Mouse (Mus musculus) midbrain, embryonic 16.5 days (tissue): ENCODE data around the gene Tdrd1. TPM values are rescaled to one million over a fixed set of nuclear protein-coding genes. Genes with fewer than 3 reads are reported as not detected.

Experiments
- ATAC-seq: fragments of 200-750 bp; cut with Nextera tagmentation; 2 replicates; pipeline ENCODE4 v1.8.0; 2017; ENCODE audit warnings: moderate TSS enrichment
- H3K27ac ChIP-seq: fragments of 300-500 bp; sonication (generic); 2 replicates; pipeline ENCODE4 v1.5.1; 2014; ENCODE audit warnings: mild to moderate bottlenecking, low read length, mixed read lengths
- H3K27me3 ChIP-seq: fragments of 300-500 bp; sonication (generic); 2 replicates; pipeline ENCODE4 v1.6.1; 2014; ENCODE audit warnings: low read depth, low read length, mixed read lengths; ENCODE audit not compliant: control insufficient read depth, insufficient read depth
- H3K36me3 ChIP-seq: fragments of 300-500 bp; sonication (generic); 2 replicates; pipeline ENCODE4 v1.6.1; 2014; ENCODE audit warnings: mild to moderate bottlenecking, low read length, moderate library complexity, mixed read lengths; ENCODE audit not compliant: control insufficient read depth, insufficient read depth
- H3K4me1 ChIP-seq: fragments of 300-500 bp; sonication (generic); 2 replicates; pipeline ENCODE4 v1.6.1; 2014; ENCODE audit warnings: mild to moderate bottlenecking, low read length, mixed read lengths; ENCODE audit not compliant: control insufficient read depth, insufficient read depth
- H3K4me2 ChIP-seq: fragments of 300-500 bp; sonication (generic); 2 replicates; pipeline ENCODE4 v1.6.1; 2014; ENCODE audit warnings: mild to moderate bottlenecking, low read length, mixed read lengths
- H3K4me3 ChIP-seq: fragments of 300-500 bp; sonication (generic); 2 replicates; pipeline ENCODE4 v1.5.1; 2014; ENCODE audit warnings: low read depth, mild to moderate bottlenecking, low read length, moderate library complexity, mixed read lengths
- H3K9ac ChIP-seq: fragments of 300-500 bp; sonication (generic); 2 replicates; pipeline ENCODE4 v1.6.1; 2014; ENCODE audit warnings: low read depth, low read length, mixed read lengths
- H3K9me3 ChIP-seq: fragments of 300-500 bp; sonication (generic); replicated peaks from 2 replicates; pipeline ENCODE4 v1.6.1; 2014; ENCODE audit warnings: mild to moderate bottlenecking, low read length, mixed read lengths; ENCODE audit not compliant: control insufficient read depth, poor library complexity, severe bottlenecking
- WGBS: fragments of 180-500 bp; shearing (Covaris S2); extraction: QIAGEN DNeasy Blood & Tissue Kit; methylation state at CpG from one replicate; pipeline ENCODE4 v1.1.7; 2014; 5-methylcytosine and 5-hydroxymethylcytosine counted together
- polyA plus RNA-seq: library from polyadenylated mRNA; unstranded; fragments of >200 nt; fragmentation: Nextera tagmentation; extraction: Ambion mirVana; gene quantifications from 2 replicates; pipeline ENCODE4 v1.2.1, GENCODE M21; 2015

The Tdrd1 gene
- polyA plus RNA-seq, 1 experiment from 2014 or later: 0.98 TPM

DNA sequence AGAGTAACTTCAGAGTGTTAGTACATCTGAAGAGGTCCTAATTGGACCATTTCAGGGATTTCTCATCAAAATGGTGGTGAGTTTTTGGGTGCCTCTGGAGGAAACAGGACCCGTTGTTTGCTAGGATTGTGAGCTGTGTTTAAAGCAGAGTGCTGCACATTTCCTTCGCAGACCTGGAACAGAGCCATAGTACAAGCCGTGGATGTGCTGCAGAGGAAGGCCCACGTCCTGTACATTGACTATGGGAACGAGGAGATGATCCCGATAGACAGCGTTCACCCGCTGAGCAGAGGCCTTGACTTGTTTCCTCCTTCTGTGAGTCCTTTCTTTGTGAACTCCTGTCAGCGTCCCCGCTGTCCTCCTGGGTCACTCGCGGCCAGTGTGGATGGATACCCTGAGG is 17.0 kb downstream of the Tdrd1 start:
- Histone ChIP-seq H3K27ac (no peak overlapping the region), H3K9me3 (no peaks in the 10 kb centered on the region), H3K4me2 (no peak overlapping the region), H3K27me3 (no peaks in the 10 kb centered on the region; the same call in 1 of the 2 replicates), H3K36me3 (no peaks in the 10 kb centered on the region), H3K4me3 (no peak overlapping the region), H3K9ac (no peak overlapping the region), H3K4me1 (no peaks in the 10 kb centered on the region)
- ATAC-seq: no peak
- 80% methylated on average over 12 of the region's 12 CpGs for WGBS

DNA sequence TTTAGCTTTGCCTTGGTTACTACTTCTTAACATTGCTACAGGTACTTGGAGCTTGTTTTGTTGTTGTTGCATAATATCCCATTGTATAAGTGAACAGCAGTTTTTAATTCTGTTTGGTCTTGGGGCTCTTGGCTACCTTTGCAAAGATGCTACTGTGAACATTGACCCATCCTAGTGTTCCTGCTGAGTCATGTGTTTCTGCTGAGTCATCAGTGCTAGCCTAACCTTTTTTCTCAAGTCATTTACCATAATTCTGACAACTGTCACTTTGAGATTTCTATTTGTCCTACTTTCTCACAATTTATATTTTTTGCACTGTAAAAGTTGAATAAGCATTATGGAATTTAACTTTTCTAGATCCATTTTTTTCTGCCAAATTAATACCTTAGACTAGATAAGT is 26.6 kb downstream of the Tdrd1 start:
- no peaks in the 10 kb centered on the region for H3K4me1 ChIP-seq
- no peaks in the 10 kb centered on the region for H3K36me3 ChIP-seq
- no peak overlapping the region for H3K4me2 ChIP-seq
- H3K27me3 ChIP-seq: no peaks in the 10 kb centered on the region
- no peaks in the 10 kb centered on the region; the same call in 1 of the 2 replicates for H3K9me3 ChIP-seq
- no peak for ATAC-seq
- H3K4me3 ChIP-seq: no peak overlapping the region
- H3K9ac ChIP-seq: no peak overlapping the region
- no peak overlapping the region for H3K27ac ChIP-seq

GRCm38 (mm10) chr19:56856455-56856854 is 30.4 kb downstream of the Tdrd1 start:
- Histone ChIP-seq H3K36me3 (no peaks in the 10 kb centered on the region), H3K4me1 (no peaks in the 10 kb centered on the region), H3K9me3 (no peaks in the 10 kb centered on the region), H3K4me3 (no peak overlapping the region), H3K27ac (no peak overlapping the region), H3K27me3 (no peaks in the 10 kb centered on the region), H3K4me2 (no peak overlapping the region), H3K9ac (no peak overlapping the region)
- ATAC-seq: no peak
- WGBS: 59% methylated on average over 5 of the region's 5 CpGs

DNA sequence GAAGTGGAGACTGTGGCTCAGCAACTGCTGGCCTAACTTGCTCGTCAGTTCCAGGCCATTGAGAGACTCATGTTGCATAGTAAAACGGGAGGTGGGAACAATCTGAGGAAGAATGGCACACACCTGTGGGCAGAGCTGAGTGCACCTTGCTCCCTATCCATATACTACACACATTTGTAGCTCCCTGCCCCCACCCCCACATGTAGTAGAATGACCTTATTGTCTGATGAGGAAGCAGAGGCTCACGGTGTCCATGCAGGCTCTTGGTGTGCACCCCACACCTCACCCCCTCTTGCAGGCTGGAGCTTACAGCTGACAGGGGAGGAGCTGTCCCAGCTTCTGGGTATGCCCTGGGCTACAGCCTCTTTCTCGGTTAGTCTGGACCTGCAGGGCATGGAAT is 41.7 kb downstream of the Tdrd1 start:
- H3K27me3 ChIP-seq: peaks cover 7% of the 10 kb centered on the region
- H3K4me3 ChIP-seq: no peak overlapping the region
- H3K27ac ChIP-seq: no peak overlapping the region
- no peak for ATAC-seq
- no peaks in the 10 kb centered on the region for H3K4me1 ChIP-seq
- no peaks in the 10 kb centered on the region for H3K9me3 ChIP-seq
- 85% methylated on average over 4 of the region's 4 CpGs for WGBS
- H3K4me2 ChIP-seq: no peak overlapping the region
- no peak overlapping the region for H3K9ac ChIP-seq
- no peaks in the 10 kb centered on the region for H3K36me3 ChIP-seq

- WGBS: 4% methylated on average over 68 of the region's 71 CpGs
- H3K9ac ChIP-seq: peak within 1 kb of the TSS; percentile 53
- peak within 1 kb of the TSS; percentile 96 for H3K4me2 ChIP-seq
- H3K36me3 ChIP-seq: no peaks in the 10 kb centered on the region
- H3K27ac ChIP-seq: no peak within 1 kb of the TSS
- peaks cover 41% of the 10 kb centered on the region for H3K27me3 ChIP-seq
- 0 out of 2 replicates have a peak, but pooled peaks have one; percentile 25 for ATAC-seq
- H3K9me3 ChIP-seq: no peaks in the 10 kb centered on the region
- peaks cover 14% of the 10 kb centered on the region for H3K4me1 ChIP-seq
- peak within 1 kb of the TSS; percentile 50 for H3K4me3 ChIP-seq
Observed at GRCm38 (mm10) chr19:56873816-56874600, 48.0 kb downstream of the Tdrd1 start, which contains the start of gene Vwa2. Vwa2 (plus strand) TSS chr19:56874249.

DNA sequence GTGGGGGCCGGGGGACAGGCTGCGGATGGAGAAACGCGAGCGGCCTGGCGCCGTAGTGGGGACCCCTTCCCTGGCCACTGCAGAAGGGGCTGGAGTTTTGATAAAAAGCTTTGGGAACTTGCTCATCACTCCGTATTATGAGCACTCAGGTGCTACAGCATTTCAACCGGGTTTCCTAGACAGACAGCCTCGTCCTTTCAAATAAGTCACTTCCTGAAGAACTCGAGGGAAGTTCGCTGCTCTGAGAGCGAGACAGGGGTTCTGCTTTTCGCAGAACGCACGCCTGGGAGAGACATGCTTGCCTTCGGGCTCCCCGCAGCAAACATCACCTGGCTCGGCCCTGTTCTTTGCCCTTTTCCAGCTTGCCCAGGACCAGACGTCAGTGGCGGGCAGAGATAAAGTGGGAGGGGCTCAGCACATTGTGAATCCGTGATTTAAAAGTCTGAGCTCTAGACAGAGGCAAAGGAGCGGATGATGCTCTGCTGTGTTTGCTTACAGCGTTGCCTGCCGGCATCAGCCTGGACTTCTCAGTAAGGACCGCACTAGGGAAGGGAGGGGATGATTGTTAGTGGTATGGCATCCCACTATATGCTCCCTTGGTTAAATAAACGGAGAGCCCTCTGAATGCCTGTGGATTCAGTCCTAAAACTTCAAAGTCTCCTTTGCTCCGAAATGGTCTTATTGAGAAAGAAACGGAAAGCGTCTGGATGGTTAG is 48.7 kb downstream of the Tdrd1 start:
- Histone ChIP-seq H3K36me3 (no peaks in the 10 kb centered on the region), H3K4me3 (peak overlapping the region; percentile 50), H3K9ac (peak overlapping the region; percentile 53), H3K27ac (no peak overlapping the region), H3K4me2 (peak overlapping the region; percentile 96), H3K9me3 (no peaks in the 10 kb centered on the region), H3K27me3 (peaks cover 41% of the 10 kb centered on the region), H3K4me1 (peaks cover 14% of the 10 kb centered on the region)
- ATAC-seq: 0 out of 2 replicates have a peak, but pooled peaks have one; percentile 42
- WGBS: 7% methylated on average over 30 of the region's 30 CpGs

DNA sequence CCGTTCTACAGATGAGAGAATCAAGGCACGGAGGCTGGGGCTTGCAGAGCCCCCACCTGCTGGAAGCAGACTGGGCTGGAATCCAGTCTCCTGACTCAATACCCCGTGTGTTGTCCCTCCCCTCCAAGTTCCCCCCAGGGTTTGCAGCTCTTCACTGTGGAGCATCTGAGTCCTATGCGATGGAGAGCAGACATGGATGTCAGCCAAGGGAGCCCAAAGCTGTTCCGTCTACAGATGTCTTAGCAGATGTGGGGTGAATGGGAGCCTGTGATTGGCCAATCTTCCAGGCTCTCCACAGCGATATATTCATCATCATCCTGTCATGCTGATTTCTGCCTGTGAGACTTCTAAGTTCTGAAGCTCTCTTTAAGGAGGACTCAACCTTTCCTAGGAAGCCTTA is 51.4 kb downstream of the Tdrd1 start:
- Histone ChIP-seq H3K27me3 (peaks cover 37% of the 10 kb centered on the region), H3K36me3 (no peaks in the 10 kb centered on the region), H3K9ac (no peak overlapping the region), H3K4me2 (no peak overlapping the region), H3K4me1 (peaks cover 14% of the 10 kb centered on the region), H3K9me3 (no peaks in the 10 kb centered on the region), H3K4me3 (no peak overlapping the region), H3K27ac (no peak overlapping the region)
- no peak for ATAC-seq
- 65% methylated on average over 6 of the region's 6 CpGs for WGBS

GRCm38 (mm10) chr19:56887879-56888278 is 61.9 kb downstream of the Tdrd1 start:
- no peaks in the 10 kb centered on the region for H3K9me3 ChIP-seq
- no peak overlapping the region for H3K9ac ChIP-seq
- WGBS: 83% methylated on average over 10 of the region's 10 CpGs
- no peak for ATAC-seq
- H3K4me1 ChIP-seq: no peaks in the 10 kb centered on the region
- no peak overlapping the region for H3K4me2 ChIP-seq
- H3K36me3 ChIP-seq: no peaks in the 10 kb centered on the region
- no peaks in the 10 kb centered on the region for H3K27me3 ChIP-seq
- no peak overlapping the region for H3K27ac ChIP-seq
- H3K4me3 ChIP-seq: no peak overlapping the region

DNA sequence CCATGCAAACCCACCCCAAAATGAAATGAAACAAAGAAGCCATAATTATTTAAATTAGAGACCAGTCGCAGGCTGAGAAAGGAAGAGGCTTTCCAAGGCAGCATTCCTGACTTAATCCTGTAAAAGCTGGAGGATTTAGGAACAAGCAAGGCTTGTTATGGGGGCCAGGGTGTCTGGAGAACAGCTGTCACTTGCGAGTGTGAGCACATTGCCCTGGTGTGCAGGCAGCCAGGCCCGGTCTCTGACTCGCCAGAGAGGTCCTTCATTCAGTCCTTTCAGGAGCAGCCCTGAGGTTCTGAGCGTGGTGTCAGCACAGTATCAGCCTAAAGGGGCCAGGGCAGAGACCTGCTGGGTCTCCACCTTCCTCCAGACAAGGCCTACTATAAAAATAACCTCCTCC is 62.6 kb downstream of the Tdrd1 start:
- H3K9me3 ChIP-seq: no peaks in the 10 kb centered on the region
- WGBS: 32% methylated on average over 5 of the region's 5 CpGs
- H3K4me2 ChIP-seq: no peak overlapping the region
- ATAC-seq: no peak
- H3K9ac ChIP-seq: no peak overlapping the region
- no peaks in the 10 kb centered on the region for H3K27me3 ChIP-seq
- H3K36me3 ChIP-seq: no peaks in the 10 kb centered on the region
- no peak overlapping the region for H3K27ac ChIP-seq
- H3K4me1 ChIP-seq: no peaks in the 10 kb centered on the region
- no peak overlapping the region for H3K4me3 ChIP-seq
